Mouse (Mus musculus) kidney, adult 9 months (tissue): ENCODE data around the gene Kdm4c.
"Not testable (repeated sequence)": the region's sequence is repeated elsewhere in the genome, so short reads cannot be mapped to it uniquely, and the experiment has no call there.

Experiments used
- DNase-seq: peaks from one replicate; pipeline ENCODE4 v3.0.0; 2022

Gene Kdm4c

GRCm38 (mm10) chr4:74315388-74315787 is 73.1 kb downstream of the Kdm4c start:
- DNase-seq: no peak

DNA sequence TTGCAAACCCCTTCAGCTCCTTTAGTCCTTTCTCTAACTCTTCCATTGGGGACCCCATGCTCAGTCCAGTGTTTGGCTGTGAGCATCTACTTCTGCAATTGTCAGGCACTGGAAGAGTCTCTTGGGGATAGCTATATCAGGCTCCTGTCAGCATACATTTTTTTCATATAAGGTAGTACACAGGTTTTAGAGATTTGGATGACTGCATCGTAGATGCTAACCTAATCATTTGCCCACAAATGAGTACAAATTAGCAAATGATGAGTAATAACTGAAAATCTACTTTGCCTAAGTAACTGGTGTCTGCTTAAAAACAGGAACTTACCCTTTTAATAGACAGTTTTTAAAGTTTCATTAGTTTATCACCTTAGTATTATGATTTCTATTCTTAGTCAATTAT is 77.0 kb downstream of the Kdm4c start:
- DNase-seq: no peak

DNA sequence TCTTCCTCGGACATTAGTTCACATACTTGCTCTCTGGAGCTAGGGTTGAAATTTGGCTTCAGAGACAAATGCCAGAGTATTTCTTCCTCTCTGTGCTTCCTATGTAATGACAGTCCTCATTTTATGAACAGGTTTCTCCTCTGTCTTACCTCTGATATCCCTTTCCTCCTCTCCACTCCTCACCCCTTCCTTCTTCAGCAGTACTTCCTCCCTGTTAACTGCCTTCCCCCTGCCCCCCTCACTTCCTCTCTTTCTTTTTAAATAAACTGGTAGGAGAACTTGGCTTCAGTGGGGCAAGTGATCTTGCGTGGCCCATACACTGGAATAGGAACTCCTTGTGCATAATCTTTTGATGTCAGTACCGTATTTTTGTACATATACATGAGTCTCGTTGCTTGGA is 115.2 kb downstream of the Kdm4c start:
- DNase-seq: no peak

DNA sequence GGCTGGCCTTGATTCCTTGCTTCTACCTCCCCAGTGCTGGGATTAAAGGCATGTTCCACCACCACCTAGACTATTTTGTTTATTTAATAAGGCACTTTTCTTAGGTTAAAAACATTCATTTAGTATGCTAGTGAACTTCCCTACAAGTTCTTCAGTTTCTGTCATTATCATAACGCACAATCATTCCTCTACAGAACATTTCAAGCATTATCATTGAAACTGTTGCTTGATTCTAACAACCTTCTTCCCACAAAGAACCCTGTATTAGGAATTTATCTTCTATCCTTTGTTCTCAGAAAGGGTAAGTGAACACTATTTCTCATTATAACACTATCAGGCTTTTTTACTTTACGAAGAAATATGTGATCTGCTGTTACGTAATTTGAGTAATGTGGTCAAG is 118.0 kb downstream of the Kdm4c start:
- DNase-seq: no peak

GRCm38 (mm10) chr4:74386583-74386982 is 144.3 kb downstream of the Kdm4c start:
- no peak for DNase-seq

DNA sequence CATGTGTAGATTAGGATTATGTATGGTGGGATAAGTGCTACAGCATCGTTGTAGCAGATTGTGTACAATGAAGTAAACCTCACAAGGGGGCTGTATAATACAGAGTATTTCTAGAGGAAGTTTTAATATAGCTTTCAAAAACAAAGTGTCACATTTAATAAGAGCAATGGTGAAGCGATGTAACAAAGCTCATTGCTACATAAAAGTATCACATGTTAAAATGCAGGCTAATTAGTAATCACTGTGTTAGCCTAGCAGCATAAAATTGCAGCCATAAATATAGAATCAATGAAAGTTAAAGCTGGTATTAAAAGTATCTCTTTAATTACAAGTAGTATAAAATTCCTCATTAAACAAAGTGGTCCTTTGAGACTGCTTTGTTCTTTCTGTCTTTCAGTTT is 150.9 kb downstream of the Kdm4c start:
- DNase-seq: no peak

DNA sequence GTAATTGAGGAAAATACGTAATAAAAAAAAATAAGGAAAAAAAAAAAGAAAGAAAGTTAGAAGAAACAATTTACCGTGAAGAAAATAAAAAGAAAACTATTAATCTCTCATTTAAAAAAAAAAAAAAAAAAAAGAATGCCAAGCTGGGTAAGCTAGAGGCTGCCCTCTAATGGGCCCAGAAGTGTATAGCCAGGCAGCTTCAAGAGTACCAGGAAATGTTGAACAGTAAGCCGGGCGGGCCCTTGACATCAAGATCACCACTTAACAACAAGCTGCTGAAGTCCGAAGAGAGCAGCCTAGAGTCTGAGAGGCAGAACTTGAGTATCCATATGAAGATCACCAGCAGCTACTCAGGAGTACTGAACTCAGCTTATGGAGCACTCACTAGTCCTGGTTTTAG is 154.3 kb downstream of the Kdm4c start:
- no peak for DNase-seq

DNA sequence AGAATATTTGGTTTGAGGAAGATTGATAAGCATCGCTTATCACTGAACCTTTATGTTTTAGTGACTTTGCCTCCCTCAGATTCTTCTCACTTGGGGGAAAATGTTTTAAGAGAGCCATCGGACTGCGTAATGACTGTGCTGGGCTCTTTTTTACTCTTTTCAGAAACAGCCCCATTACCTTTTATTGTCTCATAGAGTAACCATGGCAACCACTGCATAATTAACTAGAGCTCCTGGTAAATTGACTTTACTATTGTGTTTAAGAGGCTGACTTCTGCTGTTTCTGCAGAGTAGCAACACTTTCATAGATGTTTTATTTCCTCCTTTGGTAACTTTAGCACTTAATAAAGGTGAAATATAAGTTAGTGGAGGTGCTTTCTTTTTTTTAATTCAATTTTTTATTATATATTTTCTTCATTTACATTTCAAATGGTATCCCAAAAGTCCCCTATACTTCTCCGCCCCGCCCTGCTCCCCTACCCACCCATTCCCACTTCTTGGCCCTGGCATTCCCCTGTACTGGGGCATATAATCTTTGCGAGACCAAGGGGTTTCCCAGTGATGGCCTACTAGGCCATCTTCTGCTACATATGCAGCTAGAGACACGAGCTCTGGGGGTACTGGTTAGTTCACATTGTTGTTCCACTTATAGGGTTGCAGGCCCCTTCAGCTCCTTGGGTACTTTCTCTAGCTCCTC is 159.5 kb downstream of the Kdm4c start:
- DNase-seq: not testable (repeated sequence)

DNA sequence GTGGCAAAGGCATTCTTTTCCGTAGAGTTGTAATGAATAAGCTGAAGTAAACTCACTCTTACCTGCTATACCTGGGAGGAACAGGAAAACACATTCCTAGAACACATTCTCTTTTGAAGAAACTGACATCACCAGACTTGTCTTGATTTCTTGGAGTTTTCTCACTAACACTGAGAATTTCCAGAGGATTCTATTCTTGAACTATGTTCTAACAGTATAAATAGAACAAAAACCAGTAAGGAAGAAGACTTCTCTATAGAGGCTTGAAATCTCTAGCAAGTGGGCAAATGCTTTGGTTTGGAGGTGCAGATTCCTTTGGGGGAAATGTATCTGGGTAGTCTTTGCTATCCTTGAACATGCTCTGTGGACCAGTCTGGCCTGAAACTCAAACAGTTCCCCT is 166.4 kb downstream of the Kdm4c start:
- DNase-seq: no peak

- no peak for DNase-seq
Observed at GRCm38 (mm10) chr4:74419794-74420193, 177.5 kb downstream of the Kdm4c start.
